ENCODE assay signal across 24 mouse cellular contexts in genomic region chr9:86306556-86306955, GRCm38 (mm10).
A peak's percentile ranks its signal among the peaks of the same experiment; 100 is the strongest.
DNase-seq lines count a peak whose midpoint lies in the region; ATAC-seq and TF ChIP-seq lines count a peak whose summit lies in the region.
"Had no signal": no experiment of that assay in that cellular context is flagged by ENCODE, and none has a peak within 500 bp of the region (broad histone marks: within the 10 kb centered on the region; RNA-seq: fewer than 3 reads in every experiment).

No protein-coding gene starts in this region.

- H3K27me3 ChIP-seq in limb, embryonic 14.5 days (ENCODE audit: control insufficient read depth, insufficient read depth, low read length), result no peaks in the 10 kb centered on the region
- H3K27me3 ChIP-seq: embryonic facial prominence, embryonic 15.5 days; intestine, embryonic 15.5 days had no signal

- no peak overlapping the region for H3K4me3 ChIP-seq in limb, embryonic 14.5 days (replicated peaks; ENCODE audit: low read length)
- H3K4me3 ChIP-seq: embryonic facial prominence, embryonic 15.5 days; erythroblast, embryonic 14.5 days; forebrain, embryonic 10.5 days; gastrocnemius, adult 2 months; heart, embryonic 10.5 days; intestine, embryonic 15.5 days had no signal

- H3K27ac ChIP-seq in limb, embryonic 14.5 days (replicated peaks; ENCODE audit: low read depth, low read length), result no peak overlapping the region
- H3K27ac ChIP-seq: embryonic facial prominence, embryonic 15.5 days; forebrain, embryonic 10.5 days; gastrocnemius, adult 2 months; heart, embryonic 10.5 days; intestine, embryonic 15.5 days had no signal

- WGBS in limb, embryonic 14.5 days, result 86% methylated on average over 2 of the region's 2 CpGs

- no peaks in the 10 kb centered on the region for H3K36me3 ChIP-seq in limb, embryonic 14.5 days (ENCODE audit: control insufficient read depth, insufficient read depth, low read length)
- H3K36me3 ChIP-seq: embryonic facial prominence, embryonic 15.5 days; forebrain, embryonic 10.5 days; G1E; heart, embryonic 10.5 days; intestine, embryonic 15.5 days had no signal

- no peak for TF ChIP-seq POLR2A in limb, embryonic 14.5 days (IDR thresholded peaks at IDR 0.05; ENCODE audit: borderline replicate concordance, extremely low read depth, insufficient read depth, insufficient read length)

- H3K4me2 ChIP-seq in limb, embryonic 14.5 days (replicated peaks; ENCODE audit: low read depth, low read length, severe bottlenecking), result no peak overlapping the region
- H3K4me2 ChIP-seq: embryonic facial prominence, embryonic 15.5 days; intestine, embryonic 15.5 days had no signal

- no peak overlapping the region for H3K9ac ChIP-seq in limb, embryonic 14.5 days (ENCODE audit: low read depth, low read length, severe bottlenecking)
- H3K9ac ChIP-seq: embryonic facial prominence, embryonic 15.5 days; intestine, embryonic 15.5 days had no signal

- ATAC-seq in cerebellum, adult (ENCODE audit: insufficient number of reproducible peaks, low FRiP score, low TSS enrichment), result 0 out of 2 replicates have a peak, but pooled peaks have one; percentile 36
- ATAC-seq in limb, embryonic 14.5 days (ENCODE audit: low FRiP score, low read depth), result 0 out of 2 replicates have a peak, but pooled peaks have one; percentile 30
- ATAC-seq: CD4-positive, CD25-positive, alpha-beta regulatory T cell, adult 4 months; forebrain, embryonic 14.5 days; intestine, embryonic 15.5 days had no signal

- no peaks in the 10 kb centered on the region for H3K4me1 ChIP-seq in limb, embryonic 14.5 days (ENCODE audit: control insufficient read depth, insufficient read depth, low read length)
- H3K4me1 ChIP-seq: embryonic facial prominence, embryonic 15.5 days; forebrain, embryonic 10.5 days; heart, embryonic 10.5 days; intestine, embryonic 15.5 days had no signal

- DNase-seq in cerebellum, postnatal 25 days, result no peak
- DNase-seq in heart, adult 11 months, result peak; percentile 54
- DNase-seq in heart, adult 18-20 months, result no peak
- peak; percentile 54 for DNase-seq in left cerebral cortex, postnatal 4 days
- DNase-seq in left cerebral cortex, adult 9 months (ENCODE audit: low spot score in 2 of 2), result no peak
- DNase-seq in limb, embryonic 14.5 days (ENCODE audit: low spot score), result no peak
- DNase-seq: adrenal gland, postnatal 10 days; B cell, adult 2 months; cerebellum, adult 11-12 months; embryo, embryonic 11 days; gastrocnemius, adult 2 months; gastrocnemius, postnatal 25 days; heart, postnatal 10 days; heart, postnatal 4 days; kidney, adult 18-20 months had no signal

- intact Hi-C loops in left cerebral cortex, postnatal 4 days (cut with DNase I), result no loop called here

- H3K9me3 ChIP-seq in limb, embryonic 14.5 days (ENCODE audit: control insufficient read depth, low read length), result no peaks in the 10 kb centered on the region
- H3K9me3 ChIP-seq: embryonic facial prominence, embryonic 15.5 days; forebrain, embryonic 10.5 days; G1E; heart, embryonic 10.5 days; intestine, embryonic 15.5 days had no signal

Comparison
In these comparisons a context has a peak if more than half of its experiments do, and no peak if none do; other contexts are left out.
1. DNase-seq: peak in heart, adult 11 months (single experiment) and left cerebral cortex, postnatal 4 days (single experiment); none in cerebellum, postnatal 25 days (0 of 2), heart, adult 18-20 months (0 of 2), left cerebral cortex, adult 9 months (0 of 2) and limb, embryonic 14.5 days (single experiment).